Mouse (Mus musculus): ENCODE data around the gene Qrich2. TPM values are rescaled to one million over a fixed set of nuclear protein-coding genes. Genes with fewer than 3 reads are reported as not detected.

Qrich2 gene
- total and polyA plus RNA-seq, 3 experiments: 0.23 TPM; not detected in 2

- H3K4me1 ChIP-seq (ENCODE audit: control insufficient read depth, insufficient read depth, low read length): peaks cover 4% of the 10 kb centered on the region; the same call in 1 of the 2 replicates
- H3K79me2 ChIP-seq (replicated peaks; ENCODE audit: control insufficient read depth, insufficient read depth, low read length): no peaks in the 10 kb centered on the region
- no peak overlapping the region for H3K4me3 ChIP-seq
- WGBS: 49% methylated on average over 6 of the region's 6 CpGs
- H3K27me3 ChIP-seq (ENCODE audit: control insufficient read depth, insufficient read depth, low read length): no peaks in the 10 kb centered on the region
- no peak overlapping the region for H3K9ac ChIP-seq (ENCODE audit: low read depth, low read length)
- H3K36me3 ChIP-seq (ENCODE audit: control insufficient read depth, insufficient read depth, low read length): no peaks in the 10 kb centered on the region
- DNase-seq: no peak
- H3K27ac ChIP-seq: no peak overlapping the region
- intact Hi-C loops (cut with DNase I): loop anchor here (10.0 kb wide), 1 partner anchor 316 kb away; no protein-coding TSS in a partner anchor
- TF ChIP-seq CTCF (IDR thresholded peaks at IDR 0.05) (no peak), EP300 (IDR thresholded peaks at IDR 0.05; ENCODE audit: insufficient read depth, low read depth, low read length) (no peak), POLR2A (IDR thresholded peaks at IDR 0.05; ENCODE audit: insufficient read depth, low read depth, low read length) (no peak)
Measured at GRCm38 (mm10) chr11:116499018-116499417, 33.0 kb upstream of the Qrich2 start.

GRCm38 (mm10) chr11:116498596-116498995, 32.6 kb upstream of the Qrich2 start:
- H3K4me1 ChIP-seq (ENCODE audit: control insufficient read depth, insufficient read depth, low read length): peaks cover 4% of the 10 kb centered on the region; the same call in 1 of the 2 replicates
- no peak overlapping the region for H3K27ac ChIP-seq
- no peak for DNase-seq
- intact Hi-C loops (cut with DNase I): loop anchor here (10.0 kb wide), 1 partner anchor 316 kb away; no protein-coding TSS in a partner anchor
- 18% methylated on average over 34 of the region's 34 CpGs for WGBS
- no peak overlapping the region for H3K4me3 ChIP-seq
- H3K36me3 ChIP-seq (ENCODE audit: control insufficient read depth, insufficient read depth, low read length): no peaks in the 10 kb centered on the region
- H3K9ac ChIP-seq (ENCODE audit: low read depth, low read length): no peak overlapping the region
- TF ChIP-seq EP300 (IDR thresholded peaks at IDR 0.05; ENCODE audit: insufficient read depth, low read depth, low read length) (no peak), CTCF (IDR thresholded peaks at IDR 0.05) (no peak), POLR2A (IDR thresholded peaks at IDR 0.05; ENCODE audit: insufficient read depth, low read depth, low read length) (no peak)
- no peaks in the 10 kb centered on the region for H3K79me2 ChIP-seq (replicated peaks; ENCODE audit: control insufficient read depth, insufficient read depth, low read length)
- H3K27me3 ChIP-seq (ENCODE audit: control insufficient read depth, insufficient read depth, low read length): no peaks in the 10 kb centered on the region

- Histone ChIP-seq H3K9ac (ENCODE audit: low read depth, low read length) (no peak overlapping the region), H3K27me3 (ENCODE audit: control insufficient read depth, insufficient read depth, low read length) (no peaks in the 10 kb centered on the region), H3K79me2 (replicated peaks; ENCODE audit: control insufficient read depth, insufficient read depth, low read length) (no peaks in the 10 kb centered on the region), H3K27ac (no peak overlapping the region), H3K4me3 (no peak overlapping the region), H3K4me1 (ENCODE audit: control insufficient read depth, insufficient read depth, low read length) (peaks cover 4% of the 10 kb centered on the region; the same call in 1 of the 2 replicates), H3K36me3 (ENCODE audit: control insufficient read depth, insufficient read depth, low read length) (no peaks in the 10 kb centered on the region)
- TF ChIP-seq CTCF (IDR thresholded peaks at IDR 0.05): no peak
- TF ChIP-seq POLR2A (IDR thresholded peaks at IDR 0.05; ENCODE audit: insufficient read depth, low read depth, low read length): no peak
- TF ChIP-seq EP300 (IDR thresholded peaks at IDR 0.05; ENCODE audit: insufficient read depth, low read depth, low read length): no peak
- 62% methylated on average over 4 of the region's 4 CpGs for WGBS
- DNase-seq: no peak
- intact Hi-C loops (cut with DNase I): loop anchor here (10.0 kb wide), 1 partner anchor 317 kb away; no protein-coding TSS in a partner anchor
Measured at GRCm38 (mm10) chr11:116497313-116497712, 31.3 kb upstream of the Qrich2 start.

- intact Hi-C loops (cut with DNase I): loop anchor here (5.0 to 10.0 kb wide), 3 partner anchors 38 to 320 kb away; partner anchors contain the start of genes Rhbdf2 and Sphk1
- H3K9ac ChIP-seq (ENCODE audit: low read depth, low read length): no peak overlapping the region
- H3K27ac ChIP-seq: peak overlapping the region; percentile 51
- DNase-seq: peak; percentile 80 to 83
- no peak overlapping the region for H3K4me3 ChIP-seq
- TF ChIP-seq EP300 (IDR thresholded peaks at IDR 0.05; ENCODE audit: insufficient read depth, low read depth, low read length) (no peak), POLR2A (IDR thresholded peaks at IDR 0.05; ENCODE audit: insufficient read depth, low read depth, low read length) (no peak), CTCF (IDR thresholded peaks at IDR 0.05) (no peak)
- 42% methylated on average over 13 of the region's 13 CpGs for WGBS
- no peaks in the 10 kb centered on the region for H3K27me3 ChIP-seq (ENCODE audit: control insufficient read depth, insufficient read depth, low read length)
- H3K79me2 ChIP-seq (replicated peaks; ENCODE audit: control insufficient read depth, insufficient read depth, low read length): no peaks in the 10 kb centered on the region
- H3K36me3 ChIP-seq (ENCODE audit: control insufficient read depth, insufficient read depth, low read length): no peaks in the 10 kb centered on the region
- peaks cover 4% of the 10 kb centered on the region for H3K4me1 ChIP-seq (ENCODE audit: control insufficient read depth, insufficient read depth, low read length)
Measured at GRCm38 (mm10) chr11:116494474-116495174, 28.6 kb upstream of the Qrich2 start.

GRCm38 (mm10) chr11:116493795-116494252, 27.8 kb upstream of the Qrich2 start, which contains the start of gene Prpsap1:
Gene Prpsap1 (minus strand): TSS chr11:116494202.
- Histone ChIP-seq H3K79me2 (replicated peaks; ENCODE audit: control insufficient read depth, insufficient read depth, low read length) (no peaks in the 10 kb centered on the region), H3K4me3 (no peak within 1 kb of the TSS), H3K9ac (ENCODE audit: low read depth, low read length) (no peak within 1 kb of the TSS), H3K27ac (peak within 1 kb of the TSS; percentile 51), H3K27me3 (ENCODE audit: control insufficient read depth, insufficient read depth, low read length) (no peaks in the 10 kb centered on the region), H3K4me1 (ENCODE audit: control insufficient read depth, insufficient read depth, low read length) (peaks cover 6% of the 10 kb centered on the region), H3K36me3 (ENCODE audit: control insufficient read depth, insufficient read depth, low read length) (no peaks in the 10 kb centered on the region)
- intact Hi-C loops (cut with DNase I): loop anchor here (5.0 to 10.0 kb wide), 3 partner anchors 38 to 321 kb away; partner anchors contain the start of genes Rhbdf2 and Sphk1
- DNase-seq: peak; percentile 62 to 63
- 31% methylated on average over 4 of the region's 4 CpGs for WGBS
- TF ChIP-seq CTCF (IDR thresholded peaks at IDR 0.05): peak; percentile 80
- no peak for TF ChIP-seq POLR2A (IDR thresholded peaks at IDR 0.05; ENCODE audit: insufficient read depth, low read depth, low read length)
- 0 out of 2 replicates have a peak, but pooled peaks have one; percentile 44 for TF ChIP-seq EP300 (IDR thresholded peaks at IDR 0.05; ENCODE audit: insufficient read depth, low read depth, low read length)
